Mouse (Mus musculus): ENCODE measurements around the gene Pon3. TPM values are rescaled to one million over a fixed set of nuclear protein-coding genes. Genes with fewer than 3 reads are reported as not detected.

Pon3 gene
- total and polyA plus RNA-seq, 3 experiments = 1.9 to 75.7 (median 48.5) TPM

DNA sequence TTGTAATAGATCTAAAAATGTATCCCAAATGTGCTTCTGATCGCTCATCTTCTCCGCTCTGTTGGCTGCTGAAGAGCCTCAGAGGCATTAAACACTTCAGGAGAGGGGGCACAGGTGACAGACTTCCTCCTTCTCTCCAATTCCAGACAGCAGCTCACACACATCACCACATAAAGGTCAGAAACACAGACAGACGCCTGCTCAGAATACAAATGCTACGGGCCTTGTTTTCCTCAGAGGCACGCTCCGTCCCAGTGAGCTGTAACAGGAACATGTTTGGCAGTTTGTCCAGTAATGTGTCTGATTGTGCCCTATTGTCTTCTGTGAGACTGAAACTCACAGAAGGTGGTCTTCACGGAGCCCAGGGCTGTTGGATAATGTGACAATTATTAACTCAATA is 26.3 kb upstream of the Pon3 start:
- H3K36me3 ChIP-seq (replicated peaks) = peaks cover 79% of the 10 kb centered on the region
- DNase-seq (ENCODE audit: low spot score) = no peak
- no peak for ATAC-seq (ENCODE audit: extremely low read depth, insufficient number of reproducible peaks, low FRiP score, poor library complexity, severe bottlenecking)
- H3K9me3 ChIP-seq (replicated peaks) = no peaks in the 10 kb centered on the region
- no peak overlapping the region for H3K4me3 ChIP-seq (ENCODE audit: low read depth, low read length)
- H3K4me1 ChIP-seq (ENCODE audit: insufficient read depth, low read depth, low read length) = peaks cover 21% of the 10 kb centered on the region
- TF ChIP-seq GATA1 (IDR thresholded peaks at IDR 0.05; ENCODE audit: borderline replicate concordance, low read length) (no peak), GATA2 (IDR thresholded peaks at IDR 0.05; ENCODE audit: borderline replicate concordance, low read depth, low read length) (no peak), POLR2AphosphoS5 (IDR thresholded peaks at IDR 0.05; ENCODE audit: insufficient replicate concordance, low read depth, low read length) (no peak), TAL1 (conservative IDR thresholded peaks at IDR 0.05; ENCODE audit: low read depth, low read length) (no peak), CTCF (IDR thresholded peaks at IDR 0.05; ENCODE audit: low read depth, low read length) (no peak)
- no peaks in the 10 kb centered on the region for H3K27me3 ChIP-seq (ENCODE audit: insufficient read depth, low read length)

DNA sequence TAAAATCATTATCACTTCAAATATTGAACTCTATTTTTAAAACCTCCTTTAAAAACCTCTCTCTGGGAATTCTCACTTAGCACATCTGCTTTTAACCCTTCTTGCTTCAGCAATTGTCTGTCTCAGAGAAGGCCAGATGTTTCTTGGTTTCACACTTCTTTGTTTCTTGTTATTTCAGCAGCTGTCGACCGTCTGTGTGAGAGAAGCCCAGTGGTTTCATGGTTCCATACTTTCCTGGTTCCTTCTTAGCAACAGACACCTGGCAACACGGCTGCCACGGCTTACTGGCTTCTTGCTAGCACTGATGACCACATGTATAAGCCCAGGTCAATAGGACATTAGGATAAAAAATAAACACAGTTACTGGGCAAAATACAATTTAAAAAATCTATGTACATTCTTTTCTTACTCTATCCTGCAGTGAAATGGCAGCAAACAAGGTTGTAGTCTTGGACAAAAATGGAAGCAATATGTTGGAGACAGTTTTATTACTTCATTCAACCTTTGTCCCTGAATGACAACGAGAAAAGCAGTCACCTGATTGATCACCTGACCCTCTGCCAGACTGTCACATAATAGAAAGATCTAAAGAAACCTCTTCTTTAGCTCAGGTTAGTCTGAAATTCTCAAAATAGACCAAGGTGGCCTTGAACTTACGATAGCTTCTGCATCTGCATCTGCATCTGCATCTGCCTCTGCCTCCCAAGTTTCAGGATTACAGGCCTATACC is 24.7 kb upstream of the Pon3 start:
- ATAC-seq (ENCODE audit: extremely low read depth, insufficient number of reproducible peaks, low FRiP score, poor library complexity, severe bottlenecking) = no peak
- Histone ChIP-seq H3K4me3 (ENCODE audit: low read depth, low read length) (no peak overlapping the region), H3K27me3 (ENCODE audit: insufficient read depth, low read length) (no peaks in the 10 kb centered on the region), H3K9me3 (replicated peaks) (no peaks in the 10 kb centered on the region), H3K36me3 (replicated peaks) (peaks cover 86% of the 10 kb centered on the region), H3K4me1 (ENCODE audit: insufficient read depth, low read depth, low read length) (peaks cover 13% of the 10 kb centered on the region; the same call in 1 of the 2 replicates)
- no peak for TF ChIP-seq TAL1 (conservative IDR thresholded peaks at IDR 0.05; ENCODE audit: low read depth, low read length)
- no peak for TF ChIP-seq GATA2 (IDR thresholded peaks at IDR 0.05; ENCODE audit: borderline replicate concordance, low read depth, low read length)
- no peak for DNase-seq (ENCODE audit: low spot score)

DNA sequence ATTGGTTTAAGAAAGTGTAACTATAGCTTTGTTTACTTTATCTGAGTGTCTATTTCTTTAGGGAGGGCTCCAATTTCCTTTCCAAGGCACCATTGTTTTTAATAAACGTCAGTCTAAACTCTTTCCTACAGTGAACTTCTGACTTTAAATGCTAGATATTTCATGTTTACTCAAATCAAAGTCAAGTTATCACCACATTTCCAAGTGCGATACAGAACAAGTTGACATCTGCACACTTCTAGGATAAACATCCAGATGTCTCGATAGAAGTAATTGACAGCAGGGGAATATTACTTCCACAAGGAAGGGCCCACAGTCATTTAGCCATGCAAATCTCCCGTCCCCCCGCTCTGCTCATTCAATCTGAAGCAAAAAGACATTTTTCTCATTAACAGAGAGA is 21.9 kb upstream of the Pon3 start:
- no peak for DNase-seq (ENCODE audit: low spot score)
- no peak overlapping the region for H3K4me3 ChIP-seq (ENCODE audit: low read depth, low read length)
- peaks cover 91% of the 10 kb centered on the region for H3K36me3 ChIP-seq (replicated peaks)
- peaks cover 13% of the 10 kb centered on the region; the same call in 1 of the 2 replicates for H3K4me1 ChIP-seq (ENCODE audit: insufficient read depth, low read depth, low read length)
- no peaks in the 10 kb centered on the region for H3K27me3 ChIP-seq (ENCODE audit: insufficient read depth, low read length)
- no peak for ATAC-seq (ENCODE audit: extremely low read depth, insufficient number of reproducible peaks, low FRiP score, poor library complexity, severe bottlenecking)
- no peaks in the 10 kb centered on the region for H3K9me3 ChIP-seq (replicated peaks)
- TF ChIP-seq GATA2 (IDR thresholded peaks at IDR 0.05; ENCODE audit: borderline replicate concordance, low read depth, low read length) = no peak
- no peak for TF ChIP-seq TAL1 (conservative IDR thresholded peaks at IDR 0.05; ENCODE audit: low read depth, low read length)
- no peak for TF ChIP-seq GATA1 (IDR thresholded peaks at IDR 0.05; ENCODE audit: borderline replicate concordance, low read length)
- no peak for TF ChIP-seq POLR2AphosphoS5 (IDR thresholded peaks at IDR 0.05; ENCODE audit: insufficient replicate concordance, low read depth, low read length)
- no peak for TF ChIP-seq CTCF (IDR thresholded peaks at IDR 0.05; ENCODE audit: low read depth, low read length)

DNA sequence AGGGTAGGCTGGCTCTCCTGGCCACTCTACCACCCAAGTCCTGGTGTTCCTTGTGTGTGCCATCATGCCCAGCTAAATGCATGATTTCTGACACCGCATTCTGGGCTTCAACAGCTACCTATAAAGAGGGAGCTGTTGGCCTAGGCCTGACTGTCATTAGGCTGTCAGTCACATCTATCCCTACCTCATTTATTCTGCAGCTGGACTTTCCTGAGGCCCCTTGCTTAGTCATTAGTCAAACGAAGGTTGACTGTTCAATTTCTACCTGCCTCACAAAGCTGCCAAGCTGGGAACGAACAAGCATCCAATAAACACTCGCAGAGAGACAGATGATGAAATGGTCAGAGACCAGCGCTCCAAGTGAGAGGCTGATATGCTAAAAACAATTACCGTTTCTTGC is 13.6 kb upstream of the Pon3 start:
- DNase-seq (ENCODE audit: low spot score) (no peak), ATAC-seq (ENCODE audit: extremely low read depth, insufficient number of reproducible peaks, low FRiP score, poor library complexity, severe bottlenecking) (no peak)
- Histone ChIP-seq H3K4me3 (ENCODE audit: low read depth, low read length) (no peak overlapping the region), H3K4me1 (ENCODE audit: insufficient read depth, low read depth, low read length) (peaks cover 5% of the 10 kb centered on the region), H3K27me3 (ENCODE audit: insufficient read depth, low read length) (no peaks in the 10 kb centered on the region), H3K36me3 (replicated peaks) (peaks cover 83% of the 10 kb centered on the region), H3K9me3 (replicated peaks) (no peaks in the 10 kb centered on the region)
- TF ChIP-seq POLR2AphosphoS5 (IDR thresholded peaks at IDR 0.05; ENCODE audit: insufficient replicate concordance, low read depth, low read length) (no peak), CTCF (IDR thresholded peaks at IDR 0.05; ENCODE audit: low read depth, low read length) (no peak)

DNA sequence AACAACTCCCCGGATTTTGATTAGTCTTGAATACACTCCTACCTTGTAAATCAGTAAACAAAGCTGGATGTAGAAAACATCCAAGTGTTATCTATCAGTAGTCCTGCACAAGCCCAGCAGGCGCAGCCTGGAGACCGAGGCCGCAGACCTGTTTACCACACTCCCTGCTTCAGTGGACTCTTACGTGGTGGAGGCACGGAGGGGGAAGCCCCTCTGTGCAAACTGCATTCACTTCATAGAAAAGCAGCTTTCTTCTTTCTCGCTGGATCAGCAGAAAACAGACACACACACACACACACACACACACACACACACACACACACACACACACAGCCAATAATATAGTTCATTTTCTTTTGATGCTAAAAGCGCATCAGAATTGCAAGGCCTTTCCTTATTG is 8.7 kb upstream of the Pon3 start:
- no peak for TF ChIP-seq TAL1 (conservative IDR thresholded peaks at IDR 0.05; ENCODE audit: low read depth, low read length)
- TF ChIP-seq POLR2AphosphoS5 (IDR thresholded peaks at IDR 0.05; ENCODE audit: insufficient replicate concordance, low read depth, low read length) = no peak
- no peak for TF ChIP-seq GATA2 (IDR thresholded peaks at IDR 0.05; ENCODE audit: borderline replicate concordance, low read depth, low read length)
- H3K27me3 ChIP-seq (ENCODE audit: insufficient read depth, low read length) = no peaks in the 10 kb centered on the region
- no peaks in the 10 kb centered on the region for H3K9me3 ChIP-seq (replicated peaks)
- ATAC-seq (ENCODE audit: extremely low read depth, insufficient number of reproducible peaks, low FRiP score, poor library complexity, severe bottlenecking) = no peak
- peaks cover 30% of the 10 kb centered on the region for H3K4me1 ChIP-seq (ENCODE audit: insufficient read depth, low read depth, low read length)
- no peak overlapping the region for H3K4me3 ChIP-seq (ENCODE audit: low read depth, low read length)
- H3K36me3 ChIP-seq (replicated peaks) = peaks cover 60% of the 10 kb centered on the region
- DNase-seq (ENCODE audit: low spot score) = no peak

DNA sequence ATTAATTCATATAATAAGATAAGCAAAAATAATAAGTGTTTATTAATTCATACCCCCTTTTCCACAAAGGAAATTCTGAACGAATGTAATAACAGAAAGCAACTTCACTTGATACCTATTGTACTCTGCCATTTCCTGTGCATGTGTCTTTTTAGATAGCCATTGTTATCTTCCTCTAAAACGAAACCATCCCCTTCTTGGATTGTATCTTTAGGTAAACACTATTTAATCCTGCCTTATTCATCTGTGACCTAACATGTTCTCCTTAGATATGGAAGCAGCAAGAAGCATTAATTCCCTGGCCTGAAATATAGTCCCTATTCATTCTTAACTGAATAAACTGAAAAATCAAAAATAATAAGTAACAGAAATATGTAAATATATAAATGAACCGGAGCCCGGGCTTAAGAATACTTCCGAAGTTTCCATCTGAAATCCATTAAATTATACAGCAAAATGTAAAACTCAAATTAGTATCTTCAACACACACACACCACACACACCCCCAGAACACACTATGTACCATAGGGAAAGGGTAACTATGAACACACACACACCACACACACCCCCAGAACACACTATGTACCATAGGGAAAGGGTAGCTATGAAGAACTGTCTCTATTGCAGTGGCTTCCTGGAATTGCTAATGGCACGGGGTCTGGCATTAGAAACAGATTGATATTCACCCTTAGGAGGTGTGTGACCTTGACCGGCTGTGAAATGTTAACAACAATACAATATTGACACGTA is 7.3 kb upstream of the Pon3 start:
- Histone ChIP-seq H3K4me1 (ENCODE audit: insufficient read depth, low read depth, low read length) (peaks cover 27% of the 10 kb centered on the region), H3K4me3 (ENCODE audit: low read depth, low read length) (no peak overlapping the region; the same call in 1 of the 2 replicates), H3K27me3 (ENCODE audit: insufficient read depth, low read length) (no peaks in the 10 kb centered on the region), H3K9me3 (replicated peaks) (no peaks in the 10 kb centered on the region), H3K36me3 (replicated peaks) (peaks cover 48% of the 10 kb centered on the region)
- ATAC-seq (ENCODE audit: extremely low read depth, insufficient number of reproducible peaks, low FRiP score, poor library complexity, severe bottlenecking) (peak; percentile 88), DNase-seq (ENCODE audit: low spot score) (peak; percentile 22)
- TF ChIP-seq GATA2 (IDR thresholded peaks at IDR 0.05; ENCODE audit: borderline replicate concordance, low read depth, low read length) (no peak), POLR2AphosphoS5 (IDR thresholded peaks at IDR 0.05; ENCODE audit: insufficient replicate concordance, low read depth, low read length) (no peak), TAL1 (conservative IDR thresholded peaks at IDR 0.05; ENCODE audit: low read depth, low read length) (peak; percentile 77)
